Mouse (Mus musculus) lung, adult 2 months (tissue): Measurements from ENCODE around the gene Syde2.

Source experiments
- CTCF ChIP-seq: fragments of 200-500 bp; IDR thresholded peaks from 2 replicates; pipeline ENCODE4 v1.5.1; 2011; ENCODE audit warnings: mild to moderate bottlenecking, low read length, control low read depth; ENCODE audit not compliant: insufficient read depth
- POLR2A ChIP-seq: fragments of 200-500 bp; IDR thresholded peaks from 2 replicates; pipeline ENCODE4 v1.6.1; 2011; ENCODE audit warnings: low read depth, mild to moderate bottlenecking, control low read depth, low read length, borderline replicate concordance; ENCODE audit errors: extremely low read depth

DNA sequence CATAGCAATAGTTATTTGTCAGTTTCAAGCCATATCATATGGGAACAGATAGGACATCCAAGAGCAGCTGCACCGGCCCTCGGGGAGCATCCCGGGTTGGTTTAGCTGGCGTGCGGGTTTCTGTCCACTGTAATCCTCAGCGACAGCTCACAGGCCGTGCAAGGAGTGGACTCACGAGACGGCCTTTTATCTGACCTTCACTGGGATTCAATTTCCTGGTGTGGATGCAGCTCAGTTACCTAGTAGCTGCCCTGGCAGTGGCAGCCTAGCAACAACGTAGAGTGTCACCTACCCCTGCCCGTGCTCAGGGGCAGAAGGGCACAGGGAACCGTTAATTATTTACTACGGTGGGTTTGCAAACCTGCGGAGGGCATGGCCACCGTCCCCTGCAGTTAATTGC lies 50.2 kb downstream of the Syde2 start:
- TF ChIP-seq CTCF (no peak), POLR2A (no peak)
